Mouse (Mus musculus) MEL (cell line): ENCODE results near the gene Fgr. TPM values are rescaled to one million over a fixed set of nuclear protein-coding genes. Genes with fewer than 3 reads are reported as not detected.

ENCODE experiments used
- DNase-seq: peaks from one replicate; pipeline ENCODE4 v3.0.0; 2011; ENCODE audit warnings: low read depth, low spot score
- H3K27ac ChIP-seq: 2 replicates; pipeline ENCODE4 v1.5.1; 2012; ENCODE audit warnings: low read depth, mild to moderate bottlenecking, control low read depth, low read length, moderate library complexity; ENCODE audit not compliant: control insufficient read depth
- H3K27me3 ChIP-seq, 2 experiments: fragments of 150-350 bp in 1 of 2; sonication (generic) in 1 of 2; 2 replicates each; pipeline ENCODE4 v1.6.1; 2012; ENCODE audit warnings: low read length in 2 of 2, mild to moderate bottlenecking in 2 of 2, improper control_type of control experiment in 1 of 2, moderate library complexity in 1 of 2; ENCODE audit not compliant: insufficient read depth in 2 of 2, control insufficient read depth in 1 of 2
- H3K36me3 ChIP-seq, 2 experiments: 2 replicates each; pipeline ENCODE4 v1.6.1; 2012 to 2014; ENCODE audit warnings: low read length in 2 of 2, improper control_type of control experiment in 1 of 2, inconsistent platforms in 1 of 2, mild to moderate bottlenecking in 1 of 2; ENCODE audit not compliant: insufficient read depth in 2 of 2, control insufficient read depth in 1 of 2
- H3K4me1 ChIP-seq, 2 experiments: fragments of 150-350 bp in 1 of 2; sonication (generic) in 1 of 2; 2 replicates each; pipeline ENCODE4 v1.6.1; 2012; ENCODE audit warnings: low read length in 2 of 2, improper control_type of control experiment in 1 of 2, mild to moderate bottlenecking in 1 of 2; ENCODE audit not compliant: insufficient read depth in 2 of 2, control insufficient read depth in 1 of 2
- H3K4me3 ChIP-seq, 2 experiments: fragments of 150-350 bp in 1 of 2; sonication (generic) in 1 of 2; 2 replicates each; pipeline ENCODE4 v1.5.1; 2012; ENCODE audit warnings: low read depth in 2 of 2, low read length in 2 of 2, mild to moderate bottlenecking in 2 of 2, moderate library complexity in 2 of 2, control low read depth in 1 of 2, improper control_type of control experiment in 1 of 2; ENCODE audit not compliant: control insufficient read depth in 1 of 2, insufficient read depth in 1 of 2
- H3K79me2 ChIP-seq: 2 replicates; pipeline ENCODE4 v1.6.1; 2012; ENCODE audit warnings: mild to moderate bottlenecking, low read length, moderate library complexity; ENCODE audit not compliant: control insufficient read depth, poor library complexity, insufficient read depth
- H3K9ac ChIP-seq: 2 replicates; pipeline ENCODE4 v1.6.1; 2012; ENCODE audit warnings: low read depth, mild to moderate bottlenecking, control low read depth, low read length, moderate library complexity; ENCODE audit not compliant: control insufficient read depth, poor library complexity, severe bottlenecking
- H3K9me3 ChIP-seq: fragments of 150-350 bp; sonication (generic); replicated peaks from 2 replicates; pipeline ENCODE4 v1.6.1; 2012; ENCODE audit warnings: mild to moderate bottlenecking, low read length, improper control_type of control experiment, moderate library complexity; ENCODE audit not compliant: insufficient read depth
- BHLHE40 ChIP-seq: IDR thresholded peaks from 2 replicates; pipeline ENCODE4 v1.6.1; 2012; ENCODE audit warnings: low read depth, mild to moderate bottlenecking, inconsistent platforms, low read length, improper control_type of control experiment, borderline replicate concordance
- E2F4 ChIP-seq: IDR thresholded peaks from 2 replicates; pipeline ENCODE4 v1.6.1; 2011; ENCODE audit warnings: low read depth, low read length, improper control_type of control experiment, borderline replicate concordance
- ELF1 ChIP-seq: IDR thresholded peaks from 2 replicates; pipeline ENCODE4 v1.6.1; 2014; ENCODE audit warnings: low read depth, mild to moderate bottlenecking, inconsistent platforms, low read length, improper control_type of control experiment, moderate library complexity
- EP300 ChIP-seq, 2 experiments: IDR thresholded peaks; 2 replicates each; pipeline ENCODE4 v1.6.1; 2011; ENCODE audit warnings: improper control_type of control experiment in 2 of 2, low read length in 2 of 2, low read depth in 1 of 2, mild to moderate bottlenecking in 1 of 2
- ETS1 ChIP-seq: IDR thresholded peaks from 2 replicates; pipeline ENCODE4 v1.6.1; 2012; ENCODE audit warnings: low read depth, mild to moderate bottlenecking, inconsistent platforms, low read length, improper control_type of control experiment, moderate library complexity
- GABPA ChIP-seq: IDR thresholded peaks from 2 replicates; pipeline ENCODE4 v1.6.1; 2012; ENCODE audit warnings: low read depth, mild to moderate bottlenecking, inconsistent platforms, low read length, improper control_type of control experiment, moderate library complexity
- GATA1 ChIP-seq: IDR thresholded peaks from 2 replicates; pipeline ENCODE4 v1.6.1; 2011; ENCODE audit warnings: low read depth, low read length, improper control_type of control experiment
- MAZ ChIP-seq: IDR thresholded peaks from 2 replicates; pipeline ENCODE4 v1.6.1; 2012; ENCODE audit warnings: low read depth, mild to moderate bottlenecking, inconsistent platforms, low read length, improper control_type of control experiment
- MXI1 ChIP-seq: IDR thresholded peaks from 2 replicates; pipeline ENCODE4 v1.6.1; 2011; ENCODE audit warnings: mild to moderate bottlenecking, low read depth, low read length, improper control_type of control experiment
- MYB ChIP-seq: IDR thresholded peaks from 2 replicates; pipeline ENCODE4 v1.6.1; 2011; ENCODE audit warnings: mild to moderate bottlenecking, low read depth, low read length, improper control_type of control experiment
- NELFE ChIP-seq: IDR thresholded peaks from 2 replicates; pipeline ENCODE4 v1.6.1; 2011; ENCODE audit warnings: low read depth, low read length, improper control_type of control experiment
- NRF1 ChIP-seq: IDR thresholded peaks from 2 replicates; pipeline ENCODE4 v1.6.1; 2014; ENCODE audit warnings: low read depth, mild to moderate bottlenecking, inconsistent platforms, low read length, improper control_type of control experiment, moderate library complexity; ENCODE audit not compliant: poor library complexity, insufficient read depth, severe bottlenecking
- POLR2A ChIP-seq, 2 experiments: IDR thresholded peaks; 2 replicates each; pipeline ENCODE4 v1.6.1; 2011 to 2012; ENCODE audit warnings: low read length in 2 of 2, mild to moderate bottlenecking in 2 of 2, control low read depth in 1 of 2, improper control_type of control experiment in 1 of 2, low read depth in 1 of 2, moderate library complexity in 1 of 2; ENCODE audit not compliant: control insufficient read depth in 1 of 2, insufficient read depth in 1 of 2, poor library complexity in 1 of 2
- POLR2AphosphoS5 ChIP-seq: IDR thresholded peaks from 2 replicates; pipeline ENCODE4 v1.6.1; 2012; ENCODE audit warnings: low read depth, borderline replicate concordance, mild to moderate bottlenecking, inconsistent platforms, low read length, moderate library complexity, mixed read lengths
- RCOR1 ChIP-seq: IDR thresholded peaks from 2 replicates; pipeline ENCODE4 v1.6.1; 2012; ENCODE audit warnings: low read depth, mild to moderate bottlenecking, inconsistent platforms, low read length, improper control_type of control experiment
- SIN3A ChIP-seq: IDR thresholded peaks from 2 replicates; pipeline ENCODE4 v1.6.1; 2012; ENCODE audit warnings: low read length, improper control_type of control experiment, inconsistent platforms
- TBP ChIP-seq: IDR thresholded peaks from 2 replicates; pipeline ENCODE4 v1.8.0; 2011; ENCODE audit warnings: low read depth, low read length, improper control_type of control experiment
- UBTF ChIP-seq: IDR thresholded peaks from 2 replicates; pipeline ENCODE4 v1.6.1; 2012; ENCODE audit warnings: low read depth, mild to moderate bottlenecking, inconsistent platforms, low read length, improper control_type of control experiment, moderate library complexity, borderline replicate concordance; ENCODE audit not compliant: insufficient read depth
- ZC3H11A ChIP-seq: IDR thresholded peaks from 2 replicates; pipeline ENCODE4 v1.6.1; 2012; ENCODE audit warnings: low read depth, mild to moderate bottlenecking, inconsistent platforms, low read length, improper control_type of control experiment
- ZNF384 ChIP-seq: IDR thresholded peaks from 2 replicates; pipeline ENCODE4 v1.6.1; 2012; ENCODE audit warnings: low read depth, mild to moderate bottlenecking, inconsistent platforms, low read length, improper control_type of control experiment
- polyA plus RNA-seq, 2 experiments: library from polyadenylated mRNA; stranded (reverse) in 1 of 2; unstranded in 1 of 2; fragments of >175 nt in 1 of 2; fragments of >200 nt in 1 of 2; gene quantifications; 2 replicates each; pipeline versions ENCODE4 v1.2.1 to v1.2.4; 2012; ENCODE audit warnings: low replicate concordance in 2 of 2, low read depth in 1 of 2; ENCODE audit not compliant: insufficient read length in 2 of 2, insufficient read depth in 1 of 2, missing spikeins in 1 of 2
- total RNA-seq: library from RNA; depleted of rRNA; stranded (reverse); fragments of 300-350 nt; gene quantifications from 2 replicates; pipeline ENCODE4 v1.2.3, GENCODE M21; 2012

Gene Fgr
- total and polyA plus RNA-seq, 3 experiments = not detected

DNA sequence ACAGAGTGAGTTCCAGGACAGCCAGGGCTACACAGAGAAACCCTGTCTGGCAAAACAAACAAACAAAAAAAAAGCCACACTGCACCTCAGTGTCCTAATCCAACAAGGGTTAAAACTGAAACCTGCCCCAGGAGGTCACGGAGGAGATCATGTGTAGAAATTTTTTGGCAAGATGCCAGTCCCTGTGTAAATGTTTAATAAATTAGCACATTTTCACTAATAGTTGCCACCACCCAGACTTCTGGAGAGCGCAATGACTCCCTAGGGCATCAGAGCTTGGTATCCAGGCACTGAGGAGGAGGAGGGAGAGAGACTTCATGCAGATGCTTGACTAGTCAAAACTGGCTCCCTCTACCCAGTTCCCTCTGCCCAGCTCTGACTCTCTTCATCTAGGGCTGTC, 5.3 kb downstream of the Fgr start:
- H3K79me2 ChIP-seq = no peaks in the 10 kb centered on the region
- no peak for DNase-seq
- H3K4me1 ChIP-seq = peaks cover 0 to 3% of the 10 kb centered on the region in 2 experiments; a peak in 1 of 4 replicates
- no peak overlapping the region for H3K4me3 ChIP-seq
- no peak overlapping the region for H3K9ac ChIP-seq
- H3K36me3 ChIP-seq = no peaks in the 10 kb centered on the region
- H3K27ac ChIP-seq = no peak overlapping the region
- TF ChIP-seq ETS1 (no peak), EP300 (IDR thresholded peaks at IDR 0.05; ENCODE audit: low read depth in 1 of 2, low read length in 2 of 2) (no peak)
- H3K9me3 ChIP-seq = no peaks in the 10 kb centered on the region
- peaks cover 9 to 15% of the 10 kb centered on the region in 2 experiments; a peak in 3 of 4 replicates for H3K27me3 ChIP-seq

DNA sequence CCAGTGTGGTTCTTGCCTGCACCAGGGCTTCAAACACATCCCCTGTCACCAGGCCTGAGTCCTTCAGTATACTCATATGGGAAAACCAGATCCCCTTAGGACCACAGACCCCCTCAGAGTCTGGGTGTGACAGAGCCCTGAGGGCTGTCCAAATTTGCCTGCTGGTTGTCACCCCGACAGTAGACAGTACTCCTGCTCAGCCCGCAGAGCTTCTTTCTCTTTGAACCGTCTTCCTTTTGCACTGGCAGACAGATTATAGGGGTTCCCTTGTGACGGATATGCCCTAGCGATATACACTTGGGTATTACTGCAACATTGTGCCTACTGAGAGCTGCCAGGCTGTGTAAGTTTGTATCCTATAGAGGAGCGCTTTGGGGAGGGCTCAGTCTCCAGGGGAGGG, 7.7 kb downstream of the Fgr start:
- DNase-seq = no peak
- Histone ChIP-seq H3K79me2 (no peaks in the 10 kb centered on the region), H3K4me3 (no peak overlapping the region), H3K36me3 (no peaks in the 10 kb centered on the region), H3K4me1 (peaks cover 0 to 2% of the 10 kb centered on the region in 2 experiments; a peak in 1 of 4 replicates), H3K9ac (no peak overlapping the region), H3K9me3 (no peaks in the 10 kb centered on the region), H3K27me3 (peaks cover 4 to 7% of the 10 kb centered on the region in 2 experiments; a peak in 3 of 4 replicates), H3K27ac (no peak overlapping the region)
- TF ChIP-seq MYB = no peak
- TF ChIP-seq POLR2AphosphoS5 = no peak
- no peak for TF ChIP-seq BHLHE40
- no peak for TF ChIP-seq MAZ
- no peak for TF ChIP-seq ZNF384
- no peak for TF ChIP-seq E2F4
- no peak for TF ChIP-seq MXI1
- no peak for TF ChIP-seq UBTF
- no peak for TF ChIP-seq ETS1
- no peak for TF ChIP-seq RCOR1
- TF ChIP-seq GABPA = no peak
- no peak for TF ChIP-seq POLR2A (IDR thresholded peaks at IDR 0.05; ENCODE audit: control insufficient read depth in 1 of 2, insufficient read depth in 1 of 2, low read depth in 1 of 2, low read length in 2 of 2, poor library complexity in 1 of 2)
- no peak for TF ChIP-seq ZC3H11A
- TF ChIP-seq GATA1 = no peak
- no peak for TF ChIP-seq NELFE
- TF ChIP-seq TBP = no peak
- no peak for TF ChIP-seq NRF1
- TF ChIP-seq SIN3A = no peak
- no peak for TF ChIP-seq ELF1
